Mouse (Mus musculus) midbrain, embryonic 10.5 days (tissue): ENCODE results near the gene Sbds. TPM values are rescaled to one million over a fixed set of nuclear protein-coding genes. Genes with fewer than 3 reads are reported as not detected.

ENCODE experiments used
- DNase-seq: peaks from one replicate; pipeline ENCODE4 v3.0.0-alpha.2; 2017; ENCODE audit warnings: low spot score
- H3K27ac ChIP-seq: fragments of 300-500 bp; sonication (generic); replicated peaks from 2 replicates; pipeline ENCODE4 v1.5.1; 2016; ENCODE audit warnings: mild to moderate bottlenecking
- H3K27me3 ChIP-seq: fragments of 300-500 bp; sonication (generic); 2 replicates; pipeline ENCODE4 v1.6.1; 2016; ENCODE audit warnings: low read depth, mild to moderate bottlenecking; ENCODE audit not compliant: poor library complexity, severe bottlenecking
- H3K36me3 ChIP-seq: fragments of 300-500 bp; sonication (generic); 2 replicates; pipeline ENCODE4 v1.6.1; 2016; ENCODE audit warnings: mild to moderate bottlenecking, moderate library complexity
- H3K4me1 ChIP-seq: fragments of 300-500 bp; sonication (generic); 2 replicates; pipeline ENCODE4 v1.6.1; 2016
- H3K4me3 ChIP-seq: fragments of 300-500 bp; sonication (generic); 2 replicates; pipeline ENCODE4 v1.5.1; 2016; ENCODE audit warnings: mild to moderate bottlenecking, moderate library complexity
- H3K9me3 ChIP-seq: fragments of 300-500 bp; sonication (generic); replicated peaks from 2 replicates; pipeline ENCODE4 v1.6.1; 2016; ENCODE audit warnings: mild to moderate bottlenecking
- WGBS: fragments of 180-500 bp; shearing (Covaris S2); methylation state at CpG from one replicate; pipeline ENCODE4 v1.1.7; 2016; 5-methylcytosine and 5-hydroxymethylcytosine counted together
- polyA plus RNA-seq: library from polyadenylated mRNA; unstranded; fragments of >200 nt; fragmentation: Nextera tagmentation; extraction: Ambion mirVana; gene quantifications from 2 replicates; pipeline ENCODE4 v1.2.1, GENCODE M21; 2016

Gene Sbds
- polyA plus RNA-seq, 1 experiment from 2014 or later = 80.9 TPM

GRCm38 (mm10) chr5:130217406-130217805, 37.9 kb downstream of the Sbds start:
- no peak for DNase-seq
- WGBS = 88% methylated on average over 4 of the region's 4 CpGs
- Histone ChIP-seq H3K27me3 (no peaks in the 10 kb centered on the region), H3K4me1 (peaks cover 10% of the 10 kb centered on the region), H3K9me3 (peaks cover 9% of the 10 kb centered on the region), H3K4me3 (no peak overlapping the region), H3K27ac (no peak overlapping the region), H3K36me3 (peaks cover 20% of the 10 kb centered on the region)

DNA sequence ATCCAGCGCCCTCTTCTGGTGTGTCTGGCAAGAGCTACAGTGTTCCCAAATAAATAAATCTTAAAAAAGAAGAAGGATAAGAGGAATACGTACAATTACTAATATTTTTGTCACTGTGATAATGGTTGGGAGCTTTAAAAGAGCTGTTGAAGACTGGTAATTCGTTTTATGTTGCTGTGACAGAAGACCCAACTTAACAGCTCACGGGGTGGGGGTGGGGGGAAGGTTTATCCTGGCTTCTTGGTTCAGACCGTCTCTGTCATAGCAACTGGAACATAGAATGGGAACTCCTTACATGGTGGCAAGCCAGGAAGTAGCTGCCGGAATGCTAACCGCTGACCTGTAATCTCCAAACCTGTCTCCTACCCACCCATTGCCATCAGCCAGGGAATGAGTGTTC, 38.5 kb downstream of the Sbds start, which contains the start of gene Tmem248:
Gene Tmem248, plus strand, starts transcription at position 301 of the 400 bp plus-strand sequence.
- WGBS = 81% methylated on average over 7 of the region's 7 CpGs
- Histone ChIP-seq H3K27ac (no peak within 1 kb of the TSS), H3K9me3 (peaks cover 9% of the 10 kb centered on the region), H3K4me1 (peaks cover 10% of the 10 kb centered on the region), H3K36me3 (peaks cover 26% of the 10 kb centered on the region), H3K4me3 (no peak within 1 kb of the TSS), H3K27me3 (no peaks in the 10 kb centered on the region)
- no peak for DNase-seq

DNA sequence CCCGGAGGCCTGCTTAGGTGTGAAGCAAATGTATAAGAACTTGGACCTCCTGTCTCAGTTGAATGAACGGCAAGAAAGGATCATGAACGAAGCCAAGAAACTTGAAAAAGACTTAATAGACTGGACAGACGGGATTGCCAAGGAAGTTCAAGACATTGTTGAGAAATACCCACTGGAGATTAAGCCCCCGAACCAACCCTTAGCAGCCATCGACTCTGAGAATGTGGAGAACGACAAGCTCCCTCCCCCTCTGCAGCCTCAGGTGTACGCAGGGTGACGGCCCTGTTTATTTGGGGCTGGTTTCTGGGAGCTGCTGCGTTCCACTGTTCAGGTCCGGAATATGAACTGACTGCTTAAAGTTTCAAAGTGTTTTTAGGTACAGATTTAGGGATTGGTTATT, 42.4 kb downstream of the Sbds start:
- Histone ChIP-seq H3K27ac (no peak overlapping the region), H3K36me3 (peaks cover 64% of the 10 kb centered on the region), H3K4me3 (no peak overlapping the region), H3K4me1 (no peaks in the 10 kb centered on the region), H3K27me3 (no peaks in the 10 kb centered on the region), H3K9me3 (peaks cover 5% of the 10 kb centered on the region; the same call in 1 of the 2 replicates)
- WGBS = 91% methylated on average over 11 of the region's 11 CpGs
- DNase-seq = no peak

GRCm38 (mm10) chr5:130207299-130207698, 48.0 kb downstream of the Sbds start:
- Histone ChIP-seq H3K9me3 (no peaks in the 10 kb centered on the region), H3K36me3 (peaks cover 77% of the 10 kb centered on the region), H3K27me3 (no peaks in the 10 kb centered on the region), H3K4me1 (no peaks in the 10 kb centered on the region), H3K4me3 (no peak overlapping the region), H3K27ac (no peak overlapping the region)
- DNase-seq = no peak
- WGBS = 96% methylated on average over 4 of the region's 4 CpGs

- DNase-seq = no peak
- H3K27ac ChIP-seq = no peak overlapping the region
- WGBS = 90% methylated on average over 3 of the region's 3 CpGs
- peaks cover 73% of the 10 kb centered on the region for H3K36me3 ChIP-seq
- no peak overlapping the region for H3K4me3 ChIP-seq
- no peaks in the 10 kb centered on the region for H3K4me1 ChIP-seq
- H3K27me3 ChIP-seq = no peaks in the 10 kb centered on the region
- no peaks in the 10 kb centered on the region for H3K9me3 ChIP-seq
These were observed 49.8 kb downstream of the Sbds start for GRCm38 (mm10) chr5:130205441-130206023.

GRCm38 (mm10) chr5:130204560-130204959, 50.8 kb downstream of the Sbds start:
- WGBS = 88% methylated on average over 6 of the region's 6 CpGs

GRCm38 (mm10) chr5:130203948-130204347, 51.4 kb downstream of the Sbds start:
- DNase-seq = no peak
- no peak overlapping the region for H3K27ac ChIP-seq
- no peaks in the 10 kb centered on the region for H3K27me3 ChIP-seq
- no peak overlapping the region for H3K4me3 ChIP-seq
- H3K4me1 ChIP-seq = no peaks in the 10 kb centered on the region
- no peaks in the 10 kb centered on the region for H3K9me3 ChIP-seq
- peaks cover 72% of the 10 kb centered on the region for H3K36me3 ChIP-seq
- WGBS = 92% methylated on average over 4 of the region's 4 CpGs

More at GRCm38 (mm10) chr5:130204560-130204959, 50.8 kb downstream of the Sbds start:
- H3K27ac ChIP-seq = no peak overlapping the region
- no peak for DNase-seq
- H3K27me3 ChIP-seq = no peaks in the 10 kb centered on the region
- H3K9me3 ChIP-seq = no peaks in the 10 kb centered on the region
- peaks cover 72% of the 10 kb centered on the region for H3K36me3 ChIP-seq
- no peaks in the 10 kb centered on the region for H3K4me1 ChIP-seq
- H3K4me3 ChIP-seq = no peak overlapping the region

DNA sequence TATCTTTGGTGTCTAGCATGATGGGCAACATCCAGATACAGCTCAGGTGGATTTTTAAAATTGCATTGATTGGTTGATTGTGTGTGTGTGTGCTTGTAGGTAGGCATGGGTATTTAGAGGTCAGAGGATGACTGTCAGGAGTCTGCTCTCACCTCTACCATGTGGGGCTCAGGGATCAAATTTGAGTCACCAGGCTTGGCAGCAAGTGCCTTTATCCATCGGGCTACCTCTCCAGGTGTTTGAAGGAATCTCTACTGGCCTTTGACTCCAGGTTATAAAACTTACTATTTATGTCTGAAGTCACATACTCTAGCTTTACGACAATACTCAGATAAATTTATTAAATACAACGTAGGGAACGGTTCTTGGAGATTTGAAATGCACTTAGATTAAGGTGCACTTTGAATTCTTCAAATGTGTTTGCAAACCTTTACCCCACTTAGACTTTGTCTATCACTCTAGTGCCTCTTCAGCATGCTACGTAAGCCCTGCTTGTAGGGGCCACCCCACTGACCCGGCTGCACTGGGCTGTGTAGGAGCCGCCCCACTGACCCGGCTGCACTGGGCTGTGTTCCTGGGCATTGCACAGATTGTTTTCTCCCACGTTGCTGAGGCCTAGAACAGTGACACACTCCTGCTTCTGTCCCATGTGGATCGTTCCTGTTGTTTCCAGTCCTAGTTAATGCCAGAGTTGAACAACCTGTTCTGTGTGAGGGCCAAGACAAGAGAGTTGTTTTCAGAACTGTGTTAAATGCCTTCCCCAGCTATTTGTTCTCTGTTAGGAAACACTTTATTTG, 54.9 kb downstream of the Sbds start:
- Histone ChIP-seq H3K36me3 (peaks cover 67% of the 10 kb centered on the region), H3K4me3 (no peak overlapping the region)
- WGBS = 89% methylated on average over 10 of the region's 10 CpGs

GRCm38 (mm10) chr5:130197981-130198380, 57.3 kb downstream of the Sbds start:
- Histone ChIP-seq H3K9me3 (no peaks in the 10 kb centered on the region), H3K36me3 (peaks cover 79% of the 10 kb centered on the region), H3K27ac (no peak overlapping the region), H3K4me1 (no peaks in the 10 kb centered on the region), H3K4me3 (no peak overlapping the region), H3K27me3 (no peaks in the 10 kb centered on the region)
- WGBS = 92% methylated on average over 7 of the region's 7 CpGs
- no peak for DNase-seq

More for the DNA sequence above, 54.9 kb downstream of the Sbds start:
- DNase-seq = no peak
- Histone ChIP-seq H3K4me1 (no peaks in the 10 kb centered on the region), H3K27me3 (no peaks in the 10 kb centered on the region), H3K9me3 (no peaks in the 10 kb centered on the region), H3K27ac (no peak overlapping the region)

- Histone ChIP-seq H3K27ac (no peak overlapping the region), H3K4me1 (no peaks in the 10 kb centered on the region), H3K36me3 (peaks cover 79% of the 10 kb centered on the region), H3K4me3 (no peak overlapping the region), H3K9me3 (no peaks in the 10 kb centered on the region), H3K27me3 (no peaks in the 10 kb centered on the region)
- DNase-seq = no peak
- 88% methylated on average over 3 of the region's 3 CpGs for WGBS
These were observed 57.9 kb downstream of the Sbds start for GRCm38 (mm10) chr5:130197454-130197853.

DNA sequence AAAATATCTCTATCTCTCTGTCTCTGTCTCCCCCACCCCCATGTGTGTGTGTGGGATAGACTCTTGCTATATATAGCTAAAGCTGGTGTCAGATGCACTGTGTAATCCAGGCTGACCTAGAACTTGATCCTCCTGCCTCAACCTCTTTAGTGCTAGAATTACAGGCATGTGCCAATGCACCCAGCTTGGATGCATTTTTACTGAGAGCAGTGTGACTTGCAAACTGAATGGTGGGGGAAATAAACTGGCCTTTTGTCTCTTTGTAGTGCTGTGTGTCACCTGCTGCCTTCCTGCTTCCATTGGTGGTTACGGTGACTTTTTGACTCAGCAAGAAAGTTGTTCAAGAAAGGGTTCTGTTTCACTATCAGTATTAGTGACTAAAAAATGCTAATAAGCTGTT, 59.0 kb downstream of the Sbds start:
- DNase-seq = no peak
- H3K36me3 ChIP-seq = peaks cover 82% of the 10 kb centered on the region

More for the DNA sequence above, 59.0 kb downstream of the Sbds start:
- Histone ChIP-seq H3K4me3 (no peak overlapping the region), H3K27me3 (no peaks in the 10 kb centered on the region), H3K4me1 (no peaks in the 10 kb centered on the region), H3K9me3 (no peaks in the 10 kb centered on the region), H3K27ac (no peak overlapping the region)
- WGBS = 91% methylated on average over 1 of the region's 1 CpGs
